Mouse (Mus musculus): ENCODE measurements around the gene Calm5. TPM values are rescaled to one million over a fixed set of nuclear protein-coding genes. Genes with fewer than 3 reads are reported as not detected.
"Not testable (repeated sequence)": the region's sequence is repeated elsewhere in the genome, so short reads cannot be mapped to it uniquely, and the experiment has no call there.

Calm5 gene
- not detected in 2 replicates for total RNA-seq (2012; rRNA removed)

DNA sequence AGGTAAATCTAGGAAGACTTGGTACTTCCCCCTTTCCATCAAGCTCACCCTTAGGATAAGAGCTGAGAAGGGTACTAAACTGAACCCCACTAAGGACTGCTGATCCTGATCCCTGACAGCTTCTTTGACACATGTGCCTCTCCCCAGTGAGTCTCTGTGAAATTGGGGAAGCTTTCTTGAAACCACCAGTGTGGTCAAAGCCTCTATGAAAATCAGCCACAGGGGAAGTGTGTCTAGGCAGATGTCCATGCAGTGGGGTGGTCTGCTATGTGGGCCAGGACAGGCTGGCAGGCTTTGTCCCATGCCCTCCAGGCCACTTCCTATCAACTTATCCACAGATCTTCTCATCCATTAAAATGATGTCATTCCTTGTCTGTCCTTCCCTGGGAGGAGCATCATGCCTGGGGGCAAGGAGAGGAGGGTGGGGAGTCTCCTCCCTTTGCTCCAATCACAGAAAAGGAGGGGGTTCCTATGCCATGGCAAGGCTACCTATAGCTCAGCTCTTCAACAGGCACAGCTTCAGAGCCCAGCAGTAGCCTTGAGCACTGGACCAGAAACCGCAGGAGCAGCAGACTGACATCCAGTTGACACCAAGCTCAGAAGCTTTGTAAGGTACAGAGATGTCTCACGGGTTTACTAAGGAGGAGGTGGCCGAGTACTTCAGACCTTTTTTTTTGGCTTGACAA lies at the start of gene Calm5:
Gene Calm5, plus strand, starts transcription at position 526 of the 686 bp plus-strand sequence.
- H3K36me3 ChIP-seq (ENCODE audit: control insufficient read depth, insufficient read depth, low read length, poor library complexity, severe bottlenecking); H3K27ac ChIP-seq (ENCODE audit: insufficient read depth, low read depth, low read length, poor library complexity, severe bottlenecking); DNase-seq (ENCODE audit: low read depth, low spot score); H3K4me3 ChIP-seq (ENCODE audit: insufficient read depth in 1 of 2, low read depth in 1 of 2, low read length in 2 of 2, poor library complexity in 1 of 2, severe bottlenecking in 1 of 2); H3K9me3 ChIP-seq (ENCODE audit: control insufficient read depth, insufficient read depth, low read depth, low read length); in situ Hi-C loops (cut with MboI; ENCODE audit: low sequenced_read_pairs in 2 of 2, unreplicated experiment in 2 of 2); H3K9ac ChIP-seq (ENCODE audit: insufficient read depth, low read depth, low read length, poor library complexity, severe bottlenecking); H3K4me1 ChIP-seq (ENCODE audit: control insufficient read depth in 2 of 2, insufficient read depth in 2 of 2, low read length in 2 of 2, poor library complexity in 1 of 2): not testable (repeated sequence)

GRCm38 (mm10) chr13:3804186-3804585 lies 49.8 kb upstream of the Calm5 start, which contains the start of gene Calml3:
TSS of gene Calml3 (minus strand) at chr13:3804316.
- in situ Hi-C loops (cut with MboI; ENCODE audit: low sequenced_read_pairs in 2 of 2, unreplicated experiment in 2 of 2) = no loop called here
- no peaks in the 10 kb centered on the region for H3K4me1 ChIP-seq (ENCODE audit: control insufficient read depth in 2 of 2, insufficient read depth in 2 of 2, low read length in 2 of 2, poor library complexity in 1 of 2)
- H3K9ac ChIP-seq (ENCODE audit: insufficient read depth, low read depth, low read length, poor library complexity, severe bottlenecking) = no peak within 1 kb of the TSS
- no peaks in the 10 kb centered on the region for H3K36me3 ChIP-seq (ENCODE audit: control insufficient read depth, insufficient read depth, low read length, poor library complexity, severe bottlenecking)
- no peaks in the 10 kb centered on the region for H3K9me3 ChIP-seq (ENCODE audit: control insufficient read depth, insufficient read depth, low read depth, low read length)
- no peak within 1 kb of the TSS for H3K27ac ChIP-seq (ENCODE audit: insufficient read depth, low read depth, low read length, poor library complexity, severe bottlenecking)
- no peak for TF ChIP-seq CHD2 (IDR thresholded peaks at IDR 0.05; ENCODE audit: low read depth, low read length)
- TF ChIP-seq ZC3H11A (IDR thresholded peaks at IDR 0.05; ENCODE audit: borderline replicate concordance, low read depth, low read length) = no peak
- TF ChIP-seq HCFC1 (IDR thresholded peaks at IDR 0.05; ENCODE audit: borderline replicate concordance, insufficient read depth, low read length) = no peak
- TF ChIP-seq MAFK (IDR thresholded peaks at IDR 0.05; ENCODE audit: insufficient read depth, low read depth, low read length) = no peak
- TF ChIP-seq ZNF384 (IDR thresholded peaks at IDR 0.05; ENCODE audit: low read depth, low read length) = no peak
- DNase-seq (ENCODE audit: low read depth, low spot score) = no peak
- no peak within 1 kb of the TSS for H3K4me3 ChIP-seq (ENCODE audit: insufficient read depth in 1 of 2, low read depth in 1 of 2, low read length in 2 of 2, poor library complexity in 1 of 2, severe bottlenecking in 1 of 2)

DNA sequence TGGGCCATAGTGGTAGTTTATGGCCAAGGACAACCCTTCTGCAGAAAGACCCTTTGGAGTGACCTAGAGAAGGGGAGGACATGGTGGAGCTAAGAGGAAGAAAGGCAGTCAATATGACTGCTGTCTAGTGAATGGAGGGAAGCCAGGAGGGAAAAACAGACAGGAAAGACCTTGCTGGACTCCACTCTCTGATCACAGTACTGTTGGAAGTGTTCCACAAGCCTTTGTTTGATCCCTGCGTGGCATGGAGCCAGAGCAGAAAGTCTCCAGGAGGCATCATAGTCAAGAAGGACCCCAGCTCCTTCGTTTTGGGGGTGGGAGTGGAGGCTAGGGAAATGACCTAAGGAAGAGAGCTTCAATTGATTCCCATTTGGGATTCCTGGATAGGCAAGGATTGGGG lies 48.8 kb upstream of the Calm5 start:
- no peak for DNase-seq (ENCODE audit: low read depth, low spot score)
- in situ Hi-C loops (cut with MboI; ENCODE audit: low sequenced_read_pairs in 2 of 2, unreplicated experiment in 2 of 2) = no loop called here

GRCm38 (mm10) chr13:3805638-3806037 lies 48.3 kb upstream of the Calm5 start:
- H3K27ac ChIP-seq (ENCODE audit: insufficient read depth, low read depth, low read length, poor library complexity, severe bottlenecking) = no peak overlapping the region
- in situ Hi-C loops (cut with MboI; ENCODE audit: low sequenced_read_pairs in 2 of 2, unreplicated experiment in 2 of 2) = no loop called here
- H3K4me1 ChIP-seq (ENCODE audit: control insufficient read depth in 2 of 2, insufficient read depth in 2 of 2, low read length in 2 of 2, poor library complexity in 1 of 2) = no peaks in the 10 kb centered on the region
- DNase-seq (ENCODE audit: low read depth, low spot score) = no peak
- no peak for TF ChIP-seq HCFC1 (IDR thresholded peaks at IDR 0.05; ENCODE audit: borderline replicate concordance, insufficient read depth, low read length)
- no peak for TF ChIP-seq ZNF384 (IDR thresholded peaks at IDR 0.05; ENCODE audit: low read depth, low read length)
- TF ChIP-seq CHD2 (IDR thresholded peaks at IDR 0.05; ENCODE audit: low read depth, low read length) = no peak
- TF ChIP-seq ZC3H11A (IDR thresholded peaks at IDR 0.05; ENCODE audit: borderline replicate concordance, low read depth, low read length) = no peak
- no peak for TF ChIP-seq MAFK (IDR thresholded peaks at IDR 0.05; ENCODE audit: insufficient read depth, low read depth, low read length)
- H3K9ac ChIP-seq (ENCODE audit: insufficient read depth, low read depth, low read length, poor library complexity, severe bottlenecking) = no peak overlapping the region
- no peak overlapping the region for H3K4me3 ChIP-seq (ENCODE audit: insufficient read depth in 1 of 2, low read depth in 1 of 2, low read length in 2 of 2, poor library complexity in 1 of 2, severe bottlenecking in 1 of 2)
- H3K36me3 ChIP-seq (ENCODE audit: control insufficient read depth, insufficient read depth, low read length, poor library complexity, severe bottlenecking) = no peaks in the 10 kb centered on the region
- H3K9me3 ChIP-seq (ENCODE audit: control insufficient read depth, insufficient read depth, low read depth, low read length) = no peaks in the 10 kb centered on the region

More for the DNA sequence above, 48.8 kb upstream of the Calm5 start:
- Histone ChIP-seq H3K27ac (ENCODE audit: insufficient read depth, low read depth, low read length, poor library complexity, severe bottlenecking) (no peak overlapping the region), H3K36me3 (ENCODE audit: control insufficient read depth, insufficient read depth, low read length, poor library complexity, severe bottlenecking) (no peaks in the 10 kb centered on the region), H3K9ac (ENCODE audit: insufficient read depth, low read depth, low read length, poor library complexity, severe bottlenecking) (no peak overlapping the region), H3K4me1 (ENCODE audit: control insufficient read depth in 2 of 2, insufficient read depth in 2 of 2, low read length in 2 of 2, poor library complexity in 1 of 2) (no peaks in the 10 kb centered on the region), H3K4me3 (ENCODE audit: insufficient read depth in 1 of 2, low read depth in 1 of 2, low read length in 2 of 2, poor library complexity in 1 of 2, severe bottlenecking in 1 of 2) (no peak overlapping the region), H3K9me3 (ENCODE audit: control insufficient read depth, insufficient read depth, low read depth, low read length) (no peaks in the 10 kb centered on the region)
- TF ChIP-seq HCFC1 (IDR thresholded peaks at IDR 0.05; ENCODE audit: borderline replicate concordance, insufficient read depth, low read length) (no peak), ZC3H11A (IDR thresholded peaks at IDR 0.05; ENCODE audit: borderline replicate concordance, low read depth, low read length) (no peak), ZNF384 (IDR thresholded peaks at IDR 0.05; ENCODE audit: low read depth, low read length) (no peak), MAFK (IDR thresholded peaks at IDR 0.05; ENCODE audit: insufficient read depth, low read depth, low read length) (no peak), CHD2 (IDR thresholded peaks at IDR 0.05; ENCODE audit: low read depth, low read length) (no peak)
